Mouse (Mus musculus): Measurements from ENCODE around the gene Ccl17. TPM values are rescaled to one million over a fixed set of nuclear protein-coding genes. Genes with fewer than 3 reads are reported as not detected.
"Not testable (repeated sequence)": the region's sequence is repeated elsewhere in the genome, so short reads cannot be mapped to it uniquely, and the experiment has no call there.

The Ccl17 gene
- total RNA-seq, 2 experiments from 2014 or later: 3.3 to 5.2 TPM

DNA sequence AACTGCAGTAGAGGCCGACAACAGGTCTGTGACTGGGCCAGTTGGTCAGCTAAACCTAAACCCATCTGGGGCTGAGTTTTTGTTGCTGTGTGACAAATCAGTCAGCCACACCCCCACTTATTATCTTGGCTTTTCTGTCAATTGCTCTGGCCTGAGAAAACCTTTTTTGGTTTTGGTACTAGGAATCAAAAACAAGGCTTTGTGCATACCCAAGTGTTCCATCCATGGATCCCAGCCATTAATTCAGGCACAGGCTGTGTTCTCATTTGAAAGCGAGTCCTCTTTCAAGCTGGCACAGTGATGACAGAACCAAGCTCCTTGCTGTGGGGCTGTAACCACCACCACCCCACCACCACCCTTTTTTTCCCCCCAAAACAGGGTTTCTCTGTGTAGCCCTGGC, 11.1 kb downstream of the Ccl17 start:
- DNase-seq (ENCODE audit: extremely low spot score in 1 of 2, low spot score in 1 of 2): no peak

DNA sequence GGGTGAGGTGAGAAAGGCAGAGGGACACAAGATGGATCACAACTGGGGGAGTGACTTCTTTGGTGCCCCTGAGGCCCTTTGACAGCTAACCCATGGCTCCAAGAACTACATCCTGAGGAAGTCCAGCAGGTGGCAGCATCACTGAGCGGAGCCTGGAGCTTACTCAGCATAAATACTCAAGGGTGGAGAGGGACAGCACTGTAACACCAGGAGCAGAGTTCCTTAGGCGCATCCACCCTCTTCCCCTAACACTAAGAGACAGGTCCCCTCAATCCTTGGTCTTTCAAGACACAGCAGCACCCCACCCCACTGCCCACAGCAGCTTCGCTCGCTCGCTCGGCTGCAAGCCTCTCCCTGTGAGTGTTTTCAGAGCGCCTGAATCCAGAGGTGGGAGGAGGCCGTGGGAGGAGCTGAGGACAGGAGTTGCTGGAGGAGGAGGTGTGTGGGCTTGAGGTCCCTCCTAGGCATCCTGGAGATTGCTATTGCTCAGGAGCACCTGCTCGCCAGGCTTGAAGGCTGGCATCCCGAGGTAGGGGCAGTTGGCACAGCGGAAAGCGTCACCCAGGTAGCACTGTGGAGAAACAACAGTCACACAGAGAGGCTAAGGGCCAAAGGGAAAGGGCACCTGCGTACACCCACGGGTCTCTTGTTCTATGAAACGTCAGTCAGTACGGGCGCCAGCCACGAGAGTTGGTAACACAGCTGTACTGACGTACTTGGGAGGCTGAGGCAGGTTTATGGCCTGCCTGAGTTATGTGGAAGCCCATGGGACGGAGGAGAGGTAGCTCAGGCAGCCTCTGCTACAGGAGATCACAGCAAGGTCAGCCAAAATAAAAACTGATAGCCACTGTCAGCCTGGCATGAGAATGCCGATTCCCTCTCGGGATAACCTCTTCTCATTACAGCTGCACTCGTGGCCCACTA, 12.6 kb downstream of the Ccl17 start:
- peak in 1 of 2 experiments; percentile 68 for DNase-seq (ENCODE audit: extremely low spot score in 1 of 2, low spot score in 1 of 2)

- DNase-seq (ENCODE audit: extremely low spot score in 1 of 2, low spot score in 1 of 2): no peak
These were observed 14.9 kb downstream of the Ccl17 start for GRCm38 (mm10) chr8:94825170-94825569.

DNA sequence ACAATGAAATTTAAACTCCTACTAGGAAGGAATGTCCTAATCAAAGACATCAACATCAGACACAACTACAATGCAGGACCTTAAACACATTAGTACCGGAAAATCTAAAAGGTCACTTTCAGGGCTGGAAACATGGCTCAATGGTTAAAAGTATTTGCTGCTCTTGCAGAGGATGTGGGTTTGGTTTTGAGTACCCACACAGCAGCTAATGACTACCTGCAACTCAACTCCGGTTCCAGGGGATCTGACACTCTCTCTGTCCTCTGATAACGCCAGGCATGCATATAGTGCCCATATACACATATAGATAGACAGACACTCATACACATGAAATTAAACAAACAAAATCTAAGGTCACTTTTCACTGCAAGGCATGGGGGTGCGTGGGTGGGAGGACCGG, 16.0 kb downstream of the Ccl17 start:
- no peak for DNase-seq (ENCODE audit: extremely low spot score in 1 of 2, low spot score in 1 of 2)

DNA sequence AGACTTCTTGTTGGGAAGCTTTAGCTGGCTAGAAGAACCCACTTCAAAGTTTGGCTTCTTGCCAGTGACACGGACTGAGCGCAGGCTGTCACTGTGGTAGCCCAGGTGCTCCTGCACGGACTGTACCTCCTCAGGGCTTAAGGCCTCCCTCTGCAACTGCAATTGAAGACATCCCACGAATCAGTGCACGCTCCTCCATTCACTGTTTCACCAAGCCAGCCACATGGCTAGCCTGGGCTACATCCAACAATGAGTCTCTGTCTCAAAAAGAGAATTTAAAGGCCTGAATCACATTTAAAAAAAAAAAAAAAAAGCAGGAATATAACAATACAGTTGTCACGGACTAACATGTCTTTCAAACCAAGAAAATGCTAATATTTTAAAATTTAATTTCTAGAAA, 18.0 kb downstream of the Ccl17 start:
- no peak for DNase-seq (ENCODE audit: extremely low spot score in 1 of 2, low spot score in 1 of 2)

DNA sequence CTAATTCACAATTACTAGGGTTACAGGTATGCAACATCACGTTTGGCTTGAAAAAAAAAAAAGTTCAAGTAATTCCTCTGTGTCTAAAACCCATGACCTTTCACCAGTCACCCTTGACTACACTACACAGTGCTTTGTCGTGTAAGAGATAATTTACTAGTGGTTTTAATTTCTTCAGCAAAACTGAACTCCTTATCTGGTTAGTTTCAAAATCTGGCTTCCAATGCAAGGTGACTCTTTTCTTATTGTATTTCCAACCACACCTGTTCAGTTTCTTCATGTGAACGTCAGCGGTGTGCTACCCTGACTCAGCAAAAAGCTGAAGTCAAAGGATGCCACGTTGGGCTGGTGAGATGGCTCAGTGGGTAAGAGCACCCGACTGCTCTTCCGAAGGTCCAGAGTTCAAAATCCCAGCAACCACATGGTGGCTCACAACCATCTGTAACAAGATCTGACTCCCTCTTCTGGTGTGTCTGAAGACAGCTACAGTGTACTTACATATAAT, 23.7 kb downstream of the Ccl17 start:
- DNase-seq (ENCODE audit: extremely low spot score in 1 of 2, low spot score in 1 of 2): not testable (repeated sequence)

DNA sequence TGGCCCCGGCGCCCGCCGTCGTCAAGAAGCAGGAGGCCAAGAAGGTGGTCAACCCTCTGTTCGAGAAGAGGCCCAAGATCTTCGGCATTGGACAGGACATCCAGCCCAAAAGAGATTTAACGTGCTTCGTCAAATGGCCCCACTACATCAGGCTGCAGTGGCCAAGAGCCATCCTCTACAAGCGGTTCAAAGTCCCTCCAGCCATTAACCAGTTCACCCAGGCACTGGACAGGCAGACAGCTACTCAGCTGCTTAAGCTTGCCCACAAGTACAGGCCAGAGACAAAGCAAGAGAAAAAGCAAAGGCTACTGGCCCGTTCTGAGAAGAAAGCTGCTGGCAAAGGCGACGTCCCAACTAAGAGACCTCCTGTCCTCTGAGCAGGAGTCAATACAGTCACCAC, 25.5 kb downstream of the Ccl17 start:
- DNase-seq (ENCODE audit: extremely low spot score in 1 of 2, low spot score in 1 of 2): not testable (repeated sequence)

- DNase-seq (ENCODE audit: extremely low spot score in 1 of 2, low spot score in 1 of 2): no peak
These were observed 26.4 kb downstream of the Ccl17 start for GRCm38 (mm10) chr8:94836456-94837240.

- peak; percentile 87 to 89 for DNase-seq (ENCODE audit: extremely low spot score in 1 of 2, low spot score in 1 of 2)
These were observed 27.7 kb downstream of the Ccl17 start, which contains the start of the genes Coq9 and Ciapin1 for GRCm38 (mm10) chr8:94837662-94838574. Gene Coq9 (plus strand): TSS chr8:94838321. Gene Ciapin1 (minus strand): TSS chr8:94838358.

GRCm38 (mm10) chr8:94838600-94838999, 28.3 kb downstream of the Ccl17 start:
- peak in 1 of 2 experiments; percentile 63 for DNase-seq (ENCODE audit: extremely low spot score in 1 of 2, low spot score in 1 of 2)

- no peak for DNase-seq (ENCODE audit: extremely low spot score in 1 of 2, low spot score in 1 of 2)
These were observed 30.9 kb downstream of the Ccl17 start for GRCm38 (mm10) chr8:94841183-94841582.

DNA sequence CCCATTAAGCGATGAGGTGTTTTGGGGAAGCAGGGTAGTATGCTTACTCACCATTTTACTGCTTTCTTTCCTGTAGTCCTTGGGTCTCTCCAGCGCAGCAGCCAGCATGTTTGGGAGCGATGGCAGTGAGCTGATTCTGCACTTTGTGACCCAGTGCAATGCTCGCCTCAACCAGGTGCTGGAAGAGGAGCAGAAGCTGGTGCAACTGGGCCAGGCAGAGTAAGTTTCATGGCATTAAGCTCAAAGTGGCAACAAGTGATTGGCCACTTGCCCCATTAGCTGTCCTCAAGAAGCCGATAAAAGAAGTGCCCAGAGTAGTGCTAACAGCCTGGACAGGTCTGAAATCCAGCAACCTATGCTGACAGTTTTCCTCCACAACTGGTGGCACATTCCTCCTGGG, 39.8 kb downstream of the Ccl17 start:
- no peak for DNase-seq (ENCODE audit: extremely low spot score in 1 of 2, low spot score in 1 of 2)

- DNase-seq (ENCODE audit: extremely low spot score in 1 of 2, low spot score in 1 of 2): not testable (repeated sequence)
These were observed 44.5 kb downstream of the Ccl17 start for GRCm38 (mm10) chr8:94854761-94855160.

DNA sequence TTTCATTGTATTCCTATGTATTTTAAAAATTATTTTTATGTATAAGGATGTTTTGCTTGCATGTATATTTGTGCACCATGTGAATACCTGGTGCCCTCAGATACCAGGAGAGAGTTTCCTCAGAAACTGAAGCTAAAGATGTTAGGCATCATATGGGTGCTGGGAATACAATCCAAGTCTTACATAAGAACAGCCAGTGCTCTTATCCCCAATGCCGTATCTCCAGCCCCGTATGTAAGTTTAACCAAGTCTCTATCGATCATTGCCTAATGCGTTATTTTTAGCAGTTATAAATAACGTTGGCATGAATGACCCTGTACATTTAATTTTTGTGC, 46.7 kb downstream of the Ccl17 start:
- no peak for DNase-seq (ENCODE audit: extremely low spot score in 1 of 2, low spot score in 1 of 2)

DNA sequence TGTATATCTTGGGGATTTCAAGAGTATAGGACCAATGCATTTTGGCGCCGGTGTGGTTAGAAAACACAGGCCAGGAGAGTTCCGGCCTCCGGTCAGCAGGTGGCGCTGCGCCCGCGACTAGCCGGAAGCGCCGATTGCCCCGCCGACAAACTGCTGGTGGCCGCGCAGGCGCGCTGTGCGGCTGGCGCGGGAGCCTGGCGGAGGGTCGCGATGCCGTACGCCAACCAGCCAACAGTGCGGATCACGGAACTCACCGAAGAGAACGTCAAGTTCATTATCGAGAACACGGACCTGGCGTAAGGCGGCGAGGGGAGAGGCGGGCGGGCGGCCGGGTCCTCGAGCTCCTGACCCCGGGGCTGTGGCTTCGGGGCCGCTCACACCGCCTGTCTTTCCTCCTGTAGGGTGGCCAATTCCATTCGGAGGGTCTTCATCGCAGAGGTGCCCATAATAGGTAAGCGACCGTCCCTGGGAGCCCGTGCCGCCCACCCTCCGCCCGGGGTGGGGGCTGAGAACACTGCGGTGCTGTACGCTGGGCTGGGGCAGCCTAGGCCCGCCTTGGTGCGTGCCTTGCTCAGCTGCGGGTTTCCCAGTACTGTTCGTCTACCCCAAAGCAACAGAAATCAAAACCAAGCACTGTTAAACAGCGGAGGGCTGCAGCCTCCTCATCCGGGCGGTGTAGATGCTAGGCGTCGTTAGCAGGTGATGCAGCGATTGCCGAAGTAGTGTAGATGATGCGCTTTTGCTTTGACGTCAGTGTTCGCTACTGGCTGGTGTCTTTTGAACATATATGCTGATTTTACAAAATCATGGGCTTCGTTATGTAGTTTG, 47.3 kb downstream of the Ccl17 start, which contains the start of gene Polr2c:
TSS of gene Polr2c (plus strand) at position 105 of the 828 bp plus-strand sequence.
- DNase-seq (ENCODE audit: extremely low spot score in 1 of 2, low spot score in 1 of 2): peak; percentile 93 to 95

- peak in 1 of 2 experiments; percentile 71 for DNase-seq (ENCODE audit: extremely low spot score in 1 of 2, low spot score in 1 of 2)
These were observed 51.2 kb downstream of the Ccl17 start for GRCm38 (mm10) chr8:94861352-94861910.

Data from layer of hippocampus, postnatal 25 days (tissue).